Comparison of ENCODE assay signal across 31 mouse cellular contexts in the genomic region with DNA sequence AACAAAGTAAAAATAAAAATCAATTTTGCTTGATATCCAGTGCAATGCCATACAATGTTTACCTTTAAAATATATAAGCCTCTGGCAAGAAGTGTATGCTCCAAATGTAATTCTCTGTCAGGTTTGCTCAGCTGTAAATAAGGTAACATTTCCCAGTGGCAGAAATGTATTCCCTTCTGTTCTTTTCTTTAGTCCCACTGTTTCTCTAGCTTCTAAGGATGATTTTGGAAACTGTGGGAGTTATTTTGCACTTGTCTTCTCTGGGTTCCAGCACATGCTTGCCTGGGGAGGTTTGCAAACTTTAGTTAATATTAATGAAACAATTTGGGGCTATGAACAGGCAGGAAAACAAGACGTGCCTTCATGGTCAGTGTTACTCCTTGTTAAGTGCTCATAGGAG.
"Had no signal": no experiment of that assay in that cellular context is flagged by ENCODE, and none has a peak within 500 bp of the region (broad histone marks: within the 10 kb centered on the region; RNA-seq: fewer than 3 reads in every experiment).

No protein-coding gene starts in this region.

- H3K27ac ChIP-seq: left cerebral cortex, adult 2 months; limb, embryonic 10.5 days; limb, embryonic 12.5 days; limb, embryonic 13.5 days; limb, embryonic 15.5 days; liver, embryonic 12.5 days; liver, embryonic 13.5 days; liver, embryonic 14.5 days; liver, embryonic 15.5 days; lung, embryonic 15.5 days; macrophage; midbrain, embryonic 10.5 days; midbrain, embryonic 12.5 days; midbrain, embryonic 13.5 days; midbrain, embryonic 15.5 days; neural tube, embryonic 12.5 days had no signal

- H3K4me3 ChIP-seq: left cerebral cortex, adult 2 months; limb, embryonic 10.5 days; limb, embryonic 12.5 days; limb, embryonic 13.5 days; limb, embryonic 15.5 days; liver, embryonic 12.5 days; liver, embryonic 13.5 days; liver, embryonic 15.5 days; lung, embryonic 15.5 days; megakaryocyte, embryonic 14.5 days; midbrain, embryonic 10.5 days; midbrain, embryonic 12.5 days; midbrain, embryonic 13.5 days; midbrain, embryonic 15.5 days; myocyte; neural tube, embryonic 12.5 days had no signal

- H3K36me3 ChIP-seq: limb, embryonic 10.5 days; limb, embryonic 12.5 days; limb, embryonic 13.5 days; limb, embryonic 15.5 days; liver, embryonic 12.5 days; liver, embryonic 13.5 days; liver, embryonic 15.5 days; lung, embryonic 15.5 days; midbrain, embryonic 10.5 days; midbrain, embryonic 12.5 days; midbrain, embryonic 13.5 days; midbrain, embryonic 15.5 days; neural tube, embryonic 12.5 days had no signal

- H3K27me3 ChIP-seq: limb, embryonic 12.5 days; limb, embryonic 13.5 days; limb, embryonic 15.5 days; liver, embryonic 12.5 days; liver, embryonic 13.5 days; liver, embryonic 15.5 days; lung, embryonic 15.5 days; megakaryocyte, embryonic 14.5 days; midbrain, embryonic 12.5 days; midbrain, embryonic 13.5 days; midbrain, embryonic 15.5 days; neural tube, embryonic 12.5 days had no signal

- H3K4me2 ChIP-seq: limb, embryonic 12.5 days; limb, embryonic 13.5 days; limb, embryonic 15.5 days; liver, embryonic 11.5 days; liver, embryonic 12.5 days; liver, embryonic 13.5 days; liver, embryonic 15.5 days; lung, embryonic 14.5 days; lung, embryonic 15.5 days; midbrain, embryonic 11.5 days; midbrain, embryonic 12.5 days; midbrain, embryonic 13.5 days; midbrain, embryonic 15.5 days; neural tube, embryonic 12.5 days had no signal

- H3K4me1 ChIP-seq: limb, embryonic 10.5 days; limb, embryonic 12.5 days; limb, embryonic 13.5 days; limb, embryonic 15.5 days; liver, embryonic 12.5 days; liver, embryonic 13.5 days; liver, embryonic 15.5 days; lung, embryonic 15.5 days; megakaryocyte, embryonic 14.5 days; midbrain, embryonic 10.5 days; midbrain, embryonic 12.5 days; midbrain, embryonic 13.5 days; midbrain, embryonic 15.5 days; neural tube, embryonic 12.5 days had no signal

- DNase-seq: left cerebral cortex, postnatal 4 days; liver; liver, embryonic 13.5 days; liver, postnatal 0 days; lung, adult 18-20 months; lung, adult 2 months; lung, embryonic 14.5 days; lung, postnatal 10 days; lung, postnatal 14 days; lung, postnatal 36 days; lung, postnatal 4 days had no signal

- H3K9me3 ChIP-seq: limb, embryonic 10.5 days; limb, embryonic 12.5 days; limb, embryonic 13.5 days; limb, embryonic 15.5 days; liver, embryonic 12.5 days; liver, embryonic 13.5 days; liver, embryonic 15.5 days; lung, embryonic 15.5 days; midbrain, embryonic 10.5 days; midbrain, embryonic 12.5 days; midbrain, embryonic 13.5 days; midbrain, embryonic 15.5 days; neural tube, embryonic 12.5 days had no signal

- ATAC-seq: liver, embryonic 12.5 days; liver, postnatal 0 days; lung, postnatal 0 days; midbrain, embryonic 13.5 days; midbrain, embryonic 15.5 days had no signal

- H3K9ac ChIP-seq: limb, embryonic 12.5 days; limb, embryonic 13.5 days; limb, embryonic 15.5 days; liver, embryonic 12.5 days; liver, embryonic 13.5 days; liver, embryonic 14.5 days; liver, embryonic 15.5 days; liver, postnatal 0 days; lung, embryonic 14.5 days; lung, embryonic 15.5 days; midbrain, embryonic 12.5 days; midbrain, embryonic 13.5 days; midbrain, embryonic 15.5 days; neural tube, embryonic 12.5 days had no signal
